Mouse (Mus musculus) midbrain, embryonic 12.5 days (tissue): ENCODE measurements around the gene Atp6v1d. TPM values are rescaled to one million over a fixed set of nuclear protein-coding genes. Genes with fewer than 3 reads are reported as not detected.

Experiments
- ATAC-seq: fragments of 200-750 bp; cut with Nextera tagmentation; 2 replicates; pipeline ENCODE4 v1.8.0; 2017; ENCODE audit warnings: low read depth, moderate TSS enrichment, moderate library complexity; ENCODE audit not compliant: low FRiP score
- H3K27ac ChIP-seq: fragments of 300-500 bp; sonication (generic); replicated peaks from 2 replicates; pipeline ENCODE4 v1.5.1; 2016; ENCODE audit warnings: mild to moderate bottlenecking
- H3K27me3 ChIP-seq: fragments of 300-500 bp; sonication (generic); 2 replicates; pipeline ENCODE4 v1.6.1; 2016; ENCODE audit warnings: mild to moderate bottlenecking
- H3K36me3 ChIP-seq: fragments of 300-500 bp; sonication (generic); 2 replicates; pipeline ENCODE4 v1.6.1; 2016
- H3K4me1 ChIP-seq: fragments of 300-500 bp; sonication (generic); 2 replicates; pipeline ENCODE4 v1.6.1; 2016
- H3K4me2 ChIP-seq: fragments of 300-500 bp; sonication (generic); replicated peaks from 2 replicates; pipeline ENCODE4 v1.6.1; 2016; ENCODE audit warnings: mild to moderate bottlenecking, moderate library complexity
- H3K4me3 ChIP-seq: fragments of 300-500 bp; sonication (generic); 2 replicates; pipeline ENCODE4 v1.5.1; 2016; ENCODE audit warnings: mild to moderate bottlenecking
- H3K9ac ChIP-seq: fragments of 300-500 bp; sonication (generic); replicated peaks from 2 replicates; pipeline ENCODE4 v1.6.1; 2016; ENCODE audit warnings: mild to moderate bottlenecking, moderate library complexity
- H3K9me3 ChIP-seq: fragments of 300-500 bp; sonication (generic); 2 replicates; pipeline ENCODE4 v1.6.1; 2016; ENCODE audit warnings: mild to moderate bottlenecking
- WGBS: fragments of 180-500 bp; shearing (Covaris S2); methylation state at CpG from one replicate; pipeline ENCODE4 v1.1.7; 2016; 5-methylcytosine and 5-hydroxymethylcytosine counted together
- polyA plus RNA-seq: library from polyadenylated mRNA; unstranded; fragments of >200 nt; fragmentation: Nextera tagmentation; extraction: Ambion mirVana; gene quantifications from 2 replicates; pipeline ENCODE4 v1.2.1, GENCODE M21; 2016

Gene Atp6v1d
- polyA plus RNA-seq, result 88.9 and 98.0 TPM in 2 replicates

- peak within 1 kb of the TSS; percentile 80 for H3K4me2 ChIP-seq
- peaks cover 23% of the 10 kb centered on the region for H3K4me1 ChIP-seq
- 0 out of 2 replicates have a peak, but pooled peaks cover 4% of the 10 kb centered on the region for H3K36me3 ChIP-seq
- no peaks in the 10 kb centered on the region for H3K9me3 ChIP-seq
- ATAC-seq, result peak; percentile 100
- H3K9ac ChIP-seq, result peak within 1 kb of the TSS; percentile 87
- H3K27ac ChIP-seq, result peak within 1 kb of the TSS; percentile 87
- no peaks in the 10 kb centered on the region for H3K27me3 ChIP-seq
- H3K4me3 ChIP-seq, result peak within 1 kb of the TSS; percentile 86
- whole genome bisulfite sequencing, result under 1% methylated on average over 55 of the region's 55 CpGs
Measured at GRCm38 (mm10) chr12:78861496-78862253, at the start of gene Atp6v1d, which contains the start of gene Eif2s1. Gene Atp6v1d, minus strand, starts transcription at chr12:78861638. Gene Eif2s1, plus strand, starts transcription at chr12:78861819.

- H3K27ac ChIP-seq, result no peak overlapping the region
- H3K36me3 ChIP-seq, result no peaks in the 10 kb centered on the region
- peaks cover 85% of the 10 kb centered on the region for H3K27me3 ChIP-seq
- no peak for ATAC-seq
- H3K4me1 ChIP-seq, result peaks cover 21% of the 10 kb centered on the region
- H3K4me2 ChIP-seq, result peak overlapping the region; percentile 52
- 11% methylated on average over 16 of the region's 16 CpGs for WGBS
- no peak overlapping the region for H3K9ac ChIP-seq
- H3K9me3 ChIP-seq, result no peaks in the 10 kb centered on the region
- H3K4me3 ChIP-seq, result peak overlapping the region; percentile 36; the same call in 1 of the 2 replicates
Measured at GRCm38 (mm10) chr12:78910684-78911461, 49.4 kb upstream of the Atp6v1d start.

GRCm38 (mm10) chr12:78908081-78908605 is 46.7 kb upstream of the Atp6v1d start:
- Histone ChIP-seq H3K9ac (no peak overlapping the region), H3K27me3 (peaks cover 80% of the 10 kb centered on the region), H3K36me3 (no peaks in the 10 kb centered on the region), H3K4me1 (peaks cover 21% of the 10 kb centered on the region), H3K4me2 (no peak overlapping the region), H3K9me3 (no peaks in the 10 kb centered on the region), H3K27ac (no peak overlapping the region), H3K4me3 (no peak overlapping the region)
- WGBS, result 78% methylated on average over 6 of the region's 6 CpGs
- no peak for ATAC-seq

GRCm38 (mm10) chr12:78906707-78907162 is 45.3 kb upstream of the Atp6v1d start, which contains the start of gene Plek2:
Gene Plek2, minus strand, starts transcription at chr12:78906964.
- WGBS, result under 1% methylated on average over 38 of the region's 38 CpGs
- Histone ChIP-seq H3K4me2 (peak within 1 kb of the TSS; percentile 81), H3K27ac (no peak within 1 kb of the TSS), H3K36me3 (no peaks in the 10 kb centered on the region), H3K9ac (peak within 1 kb of the TSS; percentile 41), H3K4me1 (peaks cover 16% of the 10 kb centered on the region), H3K27me3 (peaks cover 67% of the 10 kb centered on the region), H3K9me3 (no peaks in the 10 kb centered on the region), H3K4me3 (peak within 1 kb of the TSS; percentile 47)
- ATAC-seq, result peak; percentile 58

- peaks cover 7% of the 10 kb centered on the region; the same call in 1 of the 2 replicates for H3K4me1 ChIP-seq
- H3K9me3 ChIP-seq, result no peaks in the 10 kb centered on the region
- no peak for ATAC-seq
- no peak overlapping the region for H3K9ac ChIP-seq
- H3K4me2 ChIP-seq, result no peak overlapping the region
- 86% methylated on average over 6 of the region's 7 CpGs for WGBS
- no peaks in the 10 kb centered on the region for H3K36me3 ChIP-seq
- H3K4me3 ChIP-seq, result no peak overlapping the region
- H3K27me3 ChIP-seq, result peaks cover 46% of the 10 kb centered on the region
- H3K27ac ChIP-seq, result no peak overlapping the region
Measured at GRCm38 (mm10) chr12:78904499-78904898, 43.1 kb upstream of the Atp6v1d start.

GRCm38 (mm10) chr12:78903313-78903712 is 41.9 kb upstream of the Atp6v1d start:
- no peak for ATAC-seq
- Histone ChIP-seq H3K4me2 (no peak overlapping the region), H3K27me3 (peaks cover 35% of the 10 kb centered on the region), H3K4me3 (no peak overlapping the region), H3K4me1 (peaks cover 7% of the 10 kb centered on the region; the same call in 1 of the 2 replicates), H3K9ac (no peak overlapping the region), H3K27ac (no peak overlapping the region), H3K9me3 (no peaks in the 10 kb centered on the region), H3K36me3 (no peaks in the 10 kb centered on the region)
- 86% methylated on average over 4 of the region's 4 CpGs for WGBS

GRCm38 (mm10) chr12:78901467-78901866 is 40.0 kb upstream of the Atp6v1d start:
- 90% methylated on average over 5 of the region's 5 CpGs for WGBS
- ATAC-seq, result no peak

GRCm38 (mm10) chr12:78897861-78898260 is 36.4 kb upstream of the Atp6v1d start:
- H3K4me2 ChIP-seq, result no peak overlapping the region
- H3K27ac ChIP-seq, result no peak overlapping the region
- no peaks in the 10 kb centered on the region for H3K4me1 ChIP-seq
- H3K27me3 ChIP-seq, result no peaks in the 10 kb centered on the region
- ATAC-seq, result no peak
- H3K9me3 ChIP-seq, result no peaks in the 10 kb centered on the region
- WGBS, result 97% methylated on average over 1 of the region's 1 CpGs
- H3K36me3 ChIP-seq, result no peaks in the 10 kb centered on the region
- H3K9ac ChIP-seq, result no peak overlapping the region
- no peak overlapping the region for H3K4me3 ChIP-seq

More at GRCm38 (mm10) chr12:78901467-78901866, 40.0 kb upstream of the Atp6v1d start:
- Histone ChIP-seq H3K4me3 (no peak overlapping the region), H3K36me3 (no peaks in the 10 kb centered on the region), H3K4me2 (no peak overlapping the region), H3K27ac (no peak overlapping the region), H3K9ac (no peak overlapping the region), H3K4me1 (peaks cover 2% of the 10 kb centered on the region; the same call in 1 of the 2 replicates), H3K27me3 (peaks cover 18% of the 10 kb centered on the region), H3K9me3 (no peaks in the 10 kb centered on the region)

- H3K9me3 ChIP-seq, result 0 out of 2 replicates have a peak, but pooled peaks cover 2% of the 10 kb centered on the region
- H3K4me1 ChIP-seq, result no peaks in the 10 kb centered on the region
- 94% methylated on average over 2 of the region's 2 CpGs for WGBS
- no peak overlapping the region for H3K4me3 ChIP-seq
- H3K4me2 ChIP-seq, result no peak overlapping the region
- H3K36me3 ChIP-seq, result peaks cover 15% of the 10 kb centered on the region
- no peak for ATAC-seq
- H3K27me3 ChIP-seq, result no peaks in the 10 kb centered on the region
- H3K27ac ChIP-seq, result no peak overlapping the region
- H3K9ac ChIP-seq, result no peak overlapping the region
Measured at GRCm38 (mm10) chr12:78891149-78891548, 29.7 kb upstream of the Atp6v1d start.

GRCm38 (mm10) chr12:78890062-78890461 is 28.6 kb upstream of the Atp6v1d start:
- H3K4me1 ChIP-seq, result no peaks in the 10 kb centered on the region
- no peak overlapping the region for H3K4me3 ChIP-seq
- H3K36me3 ChIP-seq, result peaks cover 25% of the 10 kb centered on the region
- 0 out of 2 replicates have a peak, but pooled peaks cover 2% of the 10 kb centered on the region for H3K9me3 ChIP-seq
- ATAC-seq, result no peak
- H3K9ac ChIP-seq, result no peak overlapping the region
- H3K27me3 ChIP-seq, result no peaks in the 10 kb centered on the region
- no peak overlapping the region for H3K4me2 ChIP-seq
- 72% methylated on average over 1 of the region's 1 CpGs for WGBS
- H3K27ac ChIP-seq, result no peak overlapping the region

- Histone ChIP-seq H3K27ac (no peak overlapping the region), H3K4me1 (no peaks in the 10 kb centered on the region), H3K9ac (no peak overlapping the region), H3K9me3 (no peaks in the 10 kb centered on the region), H3K36me3 (peaks cover 57% of the 10 kb centered on the region), H3K4me2 (no peak overlapping the region), H3K27me3 (no peaks in the 10 kb centered on the region), H3K4me3 (no peak overlapping the region)
- no peak for ATAC-seq
- 96% methylated on average over 3 of the region's 3 CpGs for WGBS
Measured at GRCm38 (mm10) chr12:78874581-78874980, 13.1 kb upstream of the Atp6v1d start.
